Mouse (Mus musculus) lung, postnatal 10 days (tissue): ENCODE measurements around the gene Ptprs.
A peak's percentile ranks its signal among the peaks of the same experiment; 100 is the strongest.

ENCODE experiments used
- DNase-seq: peaks from one replicate; pipeline ENCODE4 v3.0.0; 2021

Gene Ptprs

DNA sequence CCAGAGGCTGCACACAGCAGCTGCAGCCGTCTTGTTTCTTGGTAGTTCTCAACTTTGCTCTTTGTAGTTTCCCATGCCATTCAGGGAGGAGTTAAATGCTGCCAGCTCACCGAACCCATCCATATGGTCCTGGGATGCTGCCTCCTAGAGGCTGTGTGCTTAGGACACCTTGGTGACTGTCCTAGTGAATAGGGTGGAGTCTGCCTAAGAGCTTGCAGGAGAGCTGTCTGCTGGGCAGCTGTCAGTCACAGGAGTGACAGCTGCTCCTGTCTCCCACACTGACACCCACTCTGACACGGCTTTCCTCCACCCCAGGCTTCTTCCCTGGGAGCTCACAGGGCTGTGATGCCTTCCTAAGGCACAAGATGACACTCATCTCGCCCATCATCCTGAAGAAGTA is 104.2 kb downstream of the Ptprs start:
- DNase-seq, result no peak

DNA sequence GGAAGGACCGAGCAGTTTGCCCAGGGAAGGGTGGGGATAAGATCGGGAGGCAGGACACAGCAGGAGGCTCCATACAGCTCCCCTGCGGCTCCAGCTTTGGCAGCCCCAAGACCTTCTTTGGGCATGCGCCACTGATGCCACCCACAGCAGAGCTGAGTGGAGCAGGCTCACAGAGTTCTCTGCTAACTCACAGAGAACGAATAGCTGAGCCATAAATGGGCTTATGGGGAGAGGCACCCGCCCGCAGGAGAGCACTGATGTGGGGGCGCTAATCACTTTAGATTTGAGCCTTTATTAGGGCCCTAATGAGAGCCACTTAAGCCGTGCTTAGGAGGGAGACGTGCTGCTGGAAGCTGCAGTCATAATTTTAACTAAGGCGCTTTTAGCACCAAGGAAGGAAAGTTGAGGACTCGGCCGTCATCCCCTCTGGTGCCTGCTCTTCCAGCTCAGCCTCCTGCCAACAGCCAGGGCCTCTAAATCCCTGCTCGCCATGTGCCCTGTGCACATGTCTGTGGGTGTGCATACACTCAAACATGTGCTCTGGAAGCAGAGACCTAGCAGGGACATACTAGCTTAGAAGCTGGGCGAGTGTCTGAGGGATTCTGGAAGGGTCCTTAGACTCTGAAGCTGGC is 105.1 kb downstream of the Ptprs start:
- no peak for DNase-seq

DNA sequence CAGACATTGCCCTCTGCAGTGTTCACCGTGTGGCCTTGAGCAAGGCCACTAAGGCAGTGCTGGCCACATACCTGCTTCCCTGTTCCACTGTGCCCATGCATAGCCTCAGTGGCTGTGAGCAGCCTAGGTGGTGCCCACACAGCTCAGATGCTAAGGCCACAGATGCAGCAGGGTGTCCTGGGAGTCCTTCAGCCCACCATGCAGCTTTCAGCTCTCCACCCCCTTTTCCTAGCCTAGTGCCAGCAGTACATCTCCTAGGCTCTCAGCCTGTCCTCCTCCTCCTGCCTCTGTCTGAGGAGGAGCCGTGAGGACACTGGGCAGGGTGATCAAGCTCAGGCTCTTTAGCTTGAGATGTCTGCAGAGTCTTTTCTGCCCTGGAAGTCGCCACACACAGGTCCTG is 106.2 kb downstream of the Ptprs start:
- no peak for DNase-seq

GRCm38 (mm10) chr17:56368291-56368790 is 107.9 kb downstream of the Ptprs start:
- DNase-seq, result no peak

- DNase-seq, result peak; percentile 35
These were observed 110.3 kb downstream of the Ptprs start for GRCm38 (mm10) chr17:56365791-56366673.
